Mouse (Mus musculus): ENCODE measurements around the gene Neurod1. TPM values are rescaled to one million over a fixed set of nuclear protein-coding genes. Genes with fewer than 3 reads are reported as not detected.

The Neurod1 gene
- total RNA-seq (2023): not detected in 4 replicates

GRCm38 (mm10) chr2:79456575-79457349, at the start of gene Neurod1, which contains the start of gene Cerkl:
Gene Neurod1 (minus strand): TSS chr2:79456751.
Gene Cerkl (minus strand): TSS chr2:79456785.

Other genes starting within 250 kb of the Neurod1 start
- gene Itga4, start 201.3 kb downstream of the Neurod1 start, total RNA-seq (2023): 197 to 205 TPM (median 200 TPM) in 4 replicates
- gene Cerkl, start within 50 bp of the Neurod1 start, total RNA-seq (2023): 3.5 to 6.4 TPM (median 4.8 TPM) in 4 replicates
- gene Itprid2, start 178.6 kb upstream of the Neurod1 start, total RNA-seq (2023): 58.2 to 66.7 TPM (median 61.5 TPM) in 4 replicates

Measured in B cell, adult 62 days (primary cell).